Mouse (Mus musculus) erythroblast, embryonic 14.5 days (primary cell): ENCODE measurements around the gene Cntd1.

ENCODE experiments used
- GATA1 ChIP-seq: IDR thresholded peaks from 2 replicates; pipeline ENCODE4 v1.6.1; 2012; ENCODE audit warnings: low read length, inconsistent platforms, mixed read lengths
- TAL1 ChIP-seq: IDR thresholded peaks from 3 replicates; pipeline ENCODE4 v1.6.1; 2012; ENCODE audit warnings: low read length, inconsistent platforms, mixed read lengths

GRCm38 (mm10) chr11:101235429-101235828 lies 43.4 kb upstream of the Cntd1 start:
- TF ChIP-seq GATA1 (no peak), TAL1 (no peak)
